ENCODE assay signal across 11 mouse cellular contexts in genomic region chr1:152617745-152618342, GRCm38 (mm10).
DNase-seq lines count a peak whose midpoint lies in the region; ATAC-seq and TF ChIP-seq lines count a peak whose summit lies in the region.
"Had no signal": no experiment of that assay in that cellular context is flagged by ENCODE, and none has a peak within 500 bp of the region (broad histone marks: within the 10 kb centered on the region; RNA-seq: fewer than 3 reads in every experiment).

No protein-coding gene starts in this region.

- no peaks in the 10 kb centered on the region for H3K27me3 ChIP-seq in spleen, adult 2 months (ENCODE audit: control insufficient read depth, insufficient read depth, low read length)
- H3K27me3 ChIP-seq in liver, embryonic 11.5 days (replicated peaks; ENCODE audit: control insufficient read depth, insufficient read depth, low read length) = no peaks in the 10 kb centered on the region; the same call in 1 of the 2 replicates
- no peaks in the 10 kb centered on the region; the same call in 1 of the 2 replicates for H3K27me3 ChIP-seq in hindbrain, embryonic 12.5 days

- peak overlapping the region; percentile 24; the same call in 1 of the 2 replicates for H3K4me2 ChIP-seq in liver, embryonic 11.5 days
- no peak overlapping the region for H3K4me2 ChIP-seq in hindbrain, embryonic 12.5 days (replicated peaks)
- H3K4me2 ChIP-seq: midbrain, embryonic 12.5 days had no signal

- peaks cover 3% of the 10 kb centered on the region; the same call in 1 of the 2 replicates for H3K9me3 ChIP-seq in liver, embryonic 11.5 days (ENCODE audit: control insufficient read depth, low read length)
- H3K9me3 ChIP-seq in hindbrain, embryonic 12.5 days (replicated peaks) = no peaks in the 10 kb centered on the region
- H3K9me3 ChIP-seq: midbrain, embryonic 12.5 days had no signal

- no peak for TF ChIP-seq POLR2A in spleen, adult 2 months (IDR thresholded peaks at IDR 0.05; ENCODE audit: low read depth, low read length)

- peak overlapping the region; percentile 23; the same call in 1 of the 2 replicates for H3K9ac ChIP-seq in liver, embryonic 11.5 days (ENCODE audit: low read depth, low read length)
- no peak overlapping the region; the same call in 1 of the 2 replicates for H3K9ac ChIP-seq in hindbrain, embryonic 12.5 days
- H3K9ac ChIP-seq: midbrain, embryonic 12.5 days had no signal

- no peak for TF ChIP-seq CTCF in spleen, adult 2 months (IDR thresholded peaks at IDR 0.05; ENCODE audit: extremely low read depth, insufficient read depth, insufficient read length, insufficient replicate concordance)

- H3K27ac ChIP-seq in spleen, adult 2 months (ENCODE audit: insufficient read depth, low read length) = peak overlapping the region; percentile 27; the same call in 1 of the 2 replicates
- peak overlapping the region; percentile 56; the same call in 1 of the 2 replicates for H3K27ac ChIP-seq in liver, embryonic 11.5 days (ENCODE audit: low read depth, low read length)
- no peak overlapping the region for H3K27ac ChIP-seq in hindbrain, embryonic 12.5 days
- H3K27ac ChIP-seq: hindbrain, postnatal 0 days; midbrain, embryonic 12.5 days had no signal

- no peak overlapping the region for H3K4me3 ChIP-seq in spleen, adult 2 months (ENCODE audit: extremely low read depth, insufficient read depth, insufficient read length)
- no peak overlapping the region for H3K4me3 ChIP-seq in liver, embryonic 11.5 days (ENCODE audit: low read depth, low read length)
- H3K4me3 ChIP-seq in hindbrain, embryonic 12.5 days = no peak overlapping the region
- H3K4me3 ChIP-seq: midbrain, embryonic 12.5 days had no signal

- H3K36me3 ChIP-seq in spleen, adult 2 months (ENCODE audit: control insufficient read depth, insufficient read depth, low read length) = no peaks in the 10 kb centered on the region
- H3K36me3 ChIP-seq in liver, embryonic 11.5 days (ENCODE audit: control insufficient read depth, insufficient read depth, low read length) = 0 out of 2 replicates have a peak, but pooled peaks cover 2% of the 10 kb centered on the region
- H3K36me3 ChIP-seq in hindbrain, embryonic 12.5 days = 0 out of 2 replicates have a peak, but pooled peaks cover 7% of the 10 kb centered on the region
- H3K36me3 ChIP-seq: midbrain, embryonic 12.5 days had no signal

- H3K4me1 ChIP-seq in spleen, adult 2 months (ENCODE audit: control insufficient read depth, insufficient read depth, insufficient read length) = peaks cover 30% of the 10 kb centered on the region
- peaks cover 39% of the 10 kb centered on the region for H3K4me1 ChIP-seq in liver, embryonic 11.5 days (replicated peaks; ENCODE audit: control insufficient read depth, insufficient read depth, low read length)
- H3K4me1 ChIP-seq in hindbrain, embryonic 12.5 days = peaks cover 13% of the 10 kb centered on the region; the same call in 1 of the 2 replicates
- H3K4me1 ChIP-seq: midbrain, embryonic 12.5 days had no signal

- no peak; the same call in 1 of the 2 replicates for ATAC-seq in liver, embryonic 11.5 days (replicated peaks; ENCODE audit: low FRiP score)
- ATAC-seq in hindbrain, embryonic 12.5 days (ENCODE audit: low FRiP score) = no peak
- ATAC-seq: forebrain, embryonic 16.5 days had no signal

- intact Hi-C loops in gastrocnemius, postnatal 36 days (cut with DNase I) = no loop called here

- DNase-seq in gastrocnemius, postnatal 25 days = peak; percentile 50
- no peak for DNase-seq in gastrocnemius, postnatal 36 days
- no peak for DNase-seq in spleen, adult 2 months (ENCODE audit: low read depth in 1 of 2, low spot score in 2 of 2)
- no peak for DNase-seq in spleen, postnatal 4 days (ENCODE audit: low spot score in 2 of 2)
- DNase-seq in liver, embryonic 11.5 days (ENCODE audit: low spot score) = no peak
- DNase-seq in thymus, postnatal 10 days (ENCODE audit: low spot score in 2 of 2) = no peak
- DNase-seq in frontal cortex, postnatal 14 days (ENCODE audit: low spot score in 2 of 2) = no peak

- WGBS in spleen, adult 2 months = 21% methylated on average over 10 of the region's 10 CpGs
- 35% methylated on average over 10 of the region's 10 CpGs for WGBS in liver, embryonic 11.5 days
- 90% methylated on average over 10 of the region's 10 CpGs for WGBS in hindbrain, embryonic 12.5 days
